Mouse (Mus musculus): ENCODE results near the gene Gal3st2b.
"Not testable (repeated sequence)": the region's sequence is repeated elsewhere in the genome, so short reads cannot be mapped to it uniquely, and the experiment has no call there.

Gene Gal3st2b

DNA sequence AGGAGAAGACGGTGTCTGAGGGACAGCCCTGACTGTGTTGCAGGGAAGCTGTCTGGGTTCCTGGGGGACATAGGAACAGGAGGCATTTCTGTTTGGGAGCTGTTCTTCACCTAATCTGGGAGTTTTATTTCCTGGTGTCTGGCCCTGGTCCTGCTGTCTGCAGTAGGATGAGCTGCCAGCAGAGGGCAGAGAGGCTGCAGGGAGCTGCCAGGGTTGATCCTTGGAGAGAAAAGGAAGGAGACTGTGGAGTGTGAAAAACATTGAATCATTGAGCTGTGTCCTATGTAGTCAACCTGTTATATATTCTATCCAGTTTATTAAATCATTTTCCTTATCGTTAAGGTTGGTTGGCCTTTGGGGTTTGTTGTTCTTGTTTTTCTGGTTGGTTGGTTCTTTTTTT is 62.8 kb downstream of the Gal3st2b start:
- DNase-seq (ENCODE audit: low read depth, low spot score) = not testable (repeated sequence)

DNA sequence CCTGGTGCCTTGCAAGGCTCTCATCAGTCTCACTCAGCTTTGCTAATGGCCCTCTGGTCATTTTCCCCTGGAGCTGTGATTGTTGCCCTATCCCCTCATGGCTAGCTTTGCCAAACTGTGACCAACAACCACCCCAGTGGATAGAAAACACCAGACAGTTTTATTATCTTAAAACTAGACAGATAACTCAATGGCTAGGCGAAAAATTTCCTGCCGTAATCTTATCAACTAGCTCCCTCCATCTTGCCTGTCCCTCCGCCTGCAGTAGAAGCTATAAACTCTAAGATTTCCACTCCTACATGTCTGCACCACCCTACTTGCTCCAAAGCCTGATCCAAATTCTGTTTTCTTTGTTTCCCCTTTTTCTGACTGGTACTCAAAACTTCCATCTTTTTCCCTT is 68.1 kb downstream of the Gal3st2b start:
- no peak for DNase-seq (ENCODE audit: low read depth, low spot score)

DNA sequence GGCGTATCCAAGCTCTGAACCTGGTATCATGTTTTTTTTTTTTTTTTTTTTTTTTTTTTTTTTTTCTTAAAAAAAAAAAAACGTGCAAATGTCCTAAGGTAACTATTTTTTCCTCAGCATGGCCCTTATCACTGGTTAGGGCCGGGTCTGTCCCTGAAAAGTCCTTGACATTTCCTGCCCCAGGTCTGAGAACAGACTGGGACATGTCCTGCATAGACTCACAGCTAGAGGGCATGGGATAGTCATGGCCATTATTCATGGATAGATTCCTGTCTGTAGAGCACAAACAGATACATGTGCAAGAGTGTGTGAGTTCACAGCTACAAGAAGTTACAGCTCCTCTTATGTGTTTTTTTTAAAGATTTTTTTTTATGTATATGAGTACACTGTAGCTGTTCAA is 70.7 kb downstream of the Gal3st2b start:
- no peak for DNase-seq (ENCODE audit: low read depth, low spot score)

DNA sequence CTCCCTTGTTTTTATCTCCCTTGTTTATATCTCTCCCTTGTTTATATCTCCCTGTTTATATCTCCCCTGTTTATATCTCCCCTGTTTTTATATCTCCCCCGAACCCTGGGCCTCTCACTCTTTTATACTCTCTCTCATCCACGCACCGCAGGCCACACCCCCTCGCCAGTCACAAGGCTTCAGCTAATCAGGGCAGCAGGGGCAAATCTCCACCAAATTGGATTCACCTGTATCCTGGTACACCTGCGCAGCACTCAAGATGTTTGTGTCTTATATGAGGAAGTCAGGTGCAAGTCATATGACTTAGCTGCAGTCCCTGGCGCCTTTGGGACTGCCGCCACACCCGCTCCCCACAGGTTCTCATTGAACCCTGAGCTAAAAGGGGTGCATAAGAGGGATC is 72.1 kb downstream of the Gal3st2b start, which contains the start of gene Gal3st2c:
Gal3st2c (plus strand) TSS at position 301 of the 400 bp plus-strand sequence.
- not testable (repeated sequence) for DNase-seq (ENCODE audit: low read depth, low spot score)

DNA sequence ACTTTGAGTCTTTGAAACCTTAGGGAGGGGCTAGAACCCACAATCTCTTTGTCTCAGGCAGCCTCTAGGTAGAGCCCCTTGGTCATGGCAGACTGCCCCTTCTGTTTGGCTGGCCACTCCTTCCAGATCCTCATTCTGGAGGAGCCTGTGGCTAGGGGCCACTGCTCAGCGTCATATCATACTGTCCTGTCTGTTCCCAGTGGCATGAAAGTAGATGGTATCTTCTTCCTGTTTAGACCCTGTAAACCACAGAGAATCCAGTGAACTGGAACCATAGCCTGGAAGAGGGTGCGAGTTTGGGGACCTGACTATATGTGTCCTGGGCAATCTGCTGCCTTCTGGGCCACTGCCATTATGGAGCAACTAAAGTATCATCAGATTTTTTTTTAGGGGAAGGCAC is 73.0 kb downstream of the Gal3st2b start:
- DNase-seq (ENCODE audit: low read depth, low spot score) = not testable (repeated sequence)

DNA sequence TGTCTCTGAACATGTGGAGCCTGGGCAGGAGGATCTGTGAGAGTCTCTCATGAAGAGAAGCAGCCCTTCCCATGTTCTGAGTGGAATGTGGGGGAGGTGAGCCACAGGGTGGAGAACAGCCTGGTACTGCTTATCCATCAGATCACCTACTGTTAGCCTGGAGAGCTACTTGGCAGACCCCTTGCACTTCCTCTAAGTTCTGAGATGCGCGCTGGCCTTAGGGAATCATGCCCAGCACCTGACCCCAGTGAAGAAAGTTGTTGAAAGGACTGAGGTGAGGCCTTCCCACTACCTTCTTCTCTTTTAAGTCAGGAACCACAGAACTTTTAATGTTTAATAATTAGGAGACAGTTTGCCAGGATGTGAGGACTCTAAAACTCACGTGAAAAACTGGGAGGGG is 73.4 kb downstream of the Gal3st2b start:
- not testable (repeated sequence) for DNase-seq (ENCODE audit: low read depth, low spot score)
